Comparison of ENCODE assay signal across 26 mouse cellular contexts in genomic region chr6:87527366-87527765, GRCm38 (mm10). TPM values are rescaled to one million over a fixed set of nuclear protein-coding genes. Genes with fewer than 3 reads are reported as not detected.
DNase-seq lines count a peak whose midpoint lies in the region; ATAC-seq lines count a peak whose summit lies in the region.
"Had no signal": no experiment of that assay in that cellular context is flagged by ENCODE, and none has a peak within 500 bp of the region (broad histone marks: within the 10 kb centered on the region; RNA-seq: fewer than 3 reads in every experiment).

No protein-coding gene starts in this region.

- peak overlapping the region; percentile 62 for H3K4me2 ChIP-seq in liver, embryonic 13.5 days
- H3K4me2 ChIP-seq in hindbrain, embryonic 11.5 days (replicated peaks; ENCODE audit: low read depth, low read length), result no peak overlapping the region
- H3K4me2 ChIP-seq: heart, embryonic 13.5 days; kidney, embryonic 15.5 days; midbrain, embryonic 13.5 days had no signal

- peak overlapping the region; percentile 91 for H3K27ac ChIP-seq in liver, embryonic 13.5 days
- H3K27ac ChIP-seq in hindbrain, embryonic 11.5 days (ENCODE audit: low read depth, low read length), result no peak overlapping the region
- H3K27ac ChIP-seq: heart, embryonic 13.5 days; hindbrain, embryonic 10.5 days; kidney, embryonic 15.5 days; midbrain, embryonic 13.5 days had no signal

- ATAC-seq in erythroblast, adult 5-6 weeks (replicated peaks; ENCODE audit: low FRiP score, poor library complexity, severe bottlenecking), result peak; percentile 11; the same call in 1 of the 2 replicates
- peak; percentile 68 for ATAC-seq in liver, embryonic 13.5 days (ENCODE audit: low read depth)
- ATAC-seq in megakaryocyte progenitor cell, adult 5-6 weeks (replicated peaks; ENCODE audit: poor library complexity), result 0 out of 2 replicates have a peak, but pooled peaks have one; percentile 12
- ATAC-seq in hindbrain, embryonic 11.5 days (ENCODE audit: low FRiP score), result no peak
- ATAC-seq: forebrain, embryonic 14.5 days; hindbrain, embryonic 16.5 days; midbrain, embryonic 13.5 days; Patski had no signal

- DNase-seq in heart, adult 11 months, result peak; percentile 56
- DNase-seq in heart, postnatal 14 days, result no peak
- peak; percentile 52 for DNase-seq in liver, embryonic 13.5 days
- no peak for DNase-seq in left cerebral cortex, adult 8-10 months (ENCODE audit: low spot score in 2 of 2)
- DNase-seq in left cerebral cortex, postnatal 4 days, result no peak
- no peak for DNase-seq in hindbrain, embryonic 11.5 days (ENCODE audit: low spot score)
- DNase-seq: adrenal gland, postnatal 25 days; cerebellum, adult 2 months; cerebellum, postnatal 14 days; heart, postnatal 10 days; kidney, adult 18-20 months; kidney, postnatal 25 days; lung, postnatal 36 days; thymus, adult 2 months; thymus, postnatal 36 days had no signal

- peak overlapping the region; percentile 56 for H3K9ac ChIP-seq in liver, embryonic 13.5 days
- no peak overlapping the region for H3K9ac ChIP-seq in hindbrain, embryonic 11.5 days (ENCODE audit: low read depth, low read length)
- H3K9ac ChIP-seq: heart, embryonic 13.5 days; kidney, embryonic 15.5 days; midbrain, embryonic 13.5 days had no signal

- intact Hi-C loops in heart, postnatal 14 days (cut with DNase I), result loop anchor here (10.0 kb wide), 1 partner anchor 433 kb away; no protein-coding TSS in a partner anchor
- intact Hi-C loops in left cerebral cortex, postnatal 4 days (cut with DNase I), result loop anchor here (10.0 kb wide), 1 partner anchor 423 kb away; the partner anchor contains the start of gene D6Ertd527e

- no peaks in the 10 kb centered on the region for H3K9me3 ChIP-seq in liver, embryonic 13.5 days (replicated peaks)
- no peaks in the 10 kb centered on the region for H3K9me3 ChIP-seq in hindbrain, embryonic 11.5 days (ENCODE audit: control insufficient read depth, low read length)
- H3K9me3 ChIP-seq: G1E; heart, embryonic 13.5 days; hindbrain, embryonic 10.5 days; kidney, embryonic 15.5 days; megakaryocyte, embryonic 14.5 days; midbrain, embryonic 13.5 days had no signal

- WGBS in liver, embryonic 13.5 days (ENCODE audit: insufficient replicate concordance), result 37% methylated on average over 4 of the region's 4 CpGs
- 91% methylated on average over 4 of the region's 4 CpGs for WGBS in hindbrain, embryonic 11.5 days

- no peaks in the 10 kb centered on the region for H3K36me3 ChIP-seq in liver, embryonic 13.5 days
- no peaks in the 10 kb centered on the region for H3K36me3 ChIP-seq in hindbrain, embryonic 11.5 days (ENCODE audit: control insufficient read depth, insufficient read depth, low read length)
- H3K36me3 ChIP-seq: heart, embryonic 13.5 days; hindbrain, embryonic 10.5 days; kidney, embryonic 15.5 days; midbrain, embryonic 13.5 days had no signal

- peaks cover 69% of the 10 kb centered on the region for H3K4me1 ChIP-seq in liver, embryonic 13.5 days (replicated peaks)
- H3K4me1 ChIP-seq in hindbrain, embryonic 11.5 days (replicated peaks; ENCODE audit: control insufficient read depth, insufficient read depth, low read length), result no peaks in the 10 kb centered on the region
- H3K4me1 ChIP-seq: kidney, embryonic 15.5 days had no signal

- peak overlapping the region; percentile 25 for H3K4me3 ChIP-seq in liver, embryonic 13.5 days (replicated peaks)
- H3K4me3 ChIP-seq in hindbrain, embryonic 11.5 days (ENCODE audit: low read depth, low read length), result no peak overlapping the region
- H3K4me3 ChIP-seq: heart, embryonic 13.5 days; hindbrain, embryonic 10.5 days; kidney, embryonic 15.5 days; midbrain, embryonic 13.5 days had no signal

- H3K27me3 ChIP-seq in liver, embryonic 13.5 days, result no peaks in the 10 kb centered on the region
- H3K27me3 ChIP-seq in hindbrain, embryonic 11.5 days (ENCODE audit: control insufficient read depth, insufficient read depth, low read length), result no peaks in the 10 kb centered on the region
- H3K27me3 ChIP-seq: kidney, embryonic 15.5 days; megakaryocyte, embryonic 14.5 days; midbrain, embryonic 13.5 days; Patski had no signal

RNA-seq across cellular contexts. Expression of gene Arhgap25, which starts 5.7 kb away (rescaled TPM):
- total RNA-seq in heart, postnatal 14 days (2021), result 1 to 10 TPM; 5.1 to 5.8 TPM
- 9.2 and 14.2 TPM in 2 replicates for total RNA-seq in erythroblast, adult 5-6 weeks (2015; ENCODE audit: low replicate concordance)
- 8.2 and 19.2 TPM in 2 replicates for total RNA-seq in erythroblast, adult 5-6 weeks (2017; ENCODE audit: low replicate concordance)
- 2.8 and 3.6 TPM in 2 replicates for polyA plus RNA-seq in liver, embryonic 13.5 days (2015; fragmentation: Nextera tagmentation; extraction: Ambion mirVana)
- total RNA-seq in megakaryocyte progenitor cell, adult 5-6 weeks (2015), result 7.0 and 11.0 TPM in 2 replicates
- total RNA-seq in megakaryocyte progenitor cell, adult 5-6 weeks (2017), result 23.0 and 30.6 TPM in 2 replicates
- 10 to 100 TPM in 3 of 4 experiments, 1 to 10 TPM in 1; 10.0 to 13.5 (median 12.1) TPM for total RNA-seq in left cerebral cortex, adult 8-10 months (2022)
- 1 to 10 TPM; 2.4 to 3.7 TPM for total RNA-seq in left cerebral cortex, postnatal 4 days (2021)
- polyA plus RNA-seq in hindbrain, embryonic 11.5 days (2014; fragmentation: Nextera tagmentation; extraction: Ambion mirVana), result 2.6 and 3.2 TPM in 2 replicates

Comparison
In these comparisons a context has a peak if more than half of its experiments do, and no peak if none do; other contexts are left out.
1. DNase-seq: peak in heart, adult 11 months (single experiment) and liver, embryonic 13.5 days (single experiment); none in heart, postnatal 14 days (0 of 2), left cerebral cortex, adult 8-10 months (0 of 2), left cerebral cortex, postnatal 4 days (single experiment) and hindbrain, embryonic 11.5 days (single experiment).